Mouse (Mus musculus) forebrain, embryonic 14.5 days (tissue): ENCODE measurements around the gene Gstm2. TPM values are rescaled to one million over a fixed set of nuclear protein-coding genes. Genes with fewer than 3 reads are reported as not detected.
"Not testable (repeated sequence)": the region's sequence is repeated elsewhere in the genome, so short reads cannot be mapped to it uniquely, and the experiment has no call there.

Experiments used
- ATAC-seq: fragments of 200-750 bp; cut with Nextera tagmentation; 2 replicates; pipeline ENCODE4 v1.8.0; 2017; ENCODE audit warnings: mild to moderate bottlenecking, moderate library complexity
- DNase-seq: peaks from one replicate; pipeline ENCODE4 v3.0.0-alpha.2; 2015; ENCODE audit warnings: low spot score
- H3K27ac ChIP-seq: fragments of 300-500 bp; sonication (generic); 2 replicates; pipeline ENCODE4 v1.5.1; 2014; ENCODE audit warnings: low read depth, mild to moderate bottlenecking, control low read depth, low read length, moderate library complexity
- H3K27me3 ChIP-seq: fragments of 300-500 bp; sonication (generic); replicated peaks from 2 replicates; pipeline ENCODE4 v1.6.1; 2014; ENCODE audit warnings: low read length, control low read depth, mixed read lengths; ENCODE audit not compliant: control insufficient read depth, insufficient read depth
- H3K36me3 ChIP-seq: fragments of 300-500 bp; sonication (generic); 2 replicates; pipeline ENCODE4 v1.6.1; 2014; ENCODE audit warnings: low read length, control low read depth; ENCODE audit not compliant: control insufficient read depth, insufficient read depth
- H3K4me1 ChIP-seq: fragments of 300-500 bp; sonication (generic); 2 replicates; pipeline ENCODE4 v1.6.1; 2014; ENCODE audit warnings: antibody characterized with exemption, low read length, control low read depth; ENCODE audit not compliant: control insufficient read depth, insufficient read depth
- H3K4me2 ChIP-seq: fragments of 300-500 bp; sonication (generic); 2 replicates; pipeline ENCODE4 v1.6.1; 2014; ENCODE audit warnings: mild to moderate bottlenecking, control low read depth, low read length
- H3K4me3 ChIP-seq: fragments of 300-500 bp; sonication (generic); 2 replicates; pipeline ENCODE4 v1.5.1; 2014; ENCODE audit warnings: low read depth, low read length, control low read depth
- H3K9ac ChIP-seq: fragments of 300-500 bp; sonication (generic); 2 replicates; pipeline ENCODE4 v1.6.1; 2014; ENCODE audit warnings: mild to moderate bottlenecking, low read length, control low read depth, moderate library complexity
- H3K9me3 ChIP-seq: fragments of 300-500 bp; sonication (generic); replicated peaks from 2 replicates; pipeline ENCODE4 v1.6.1; 2016; ENCODE audit warnings: low read length, control low read depth, mixed read lengths; ENCODE audit not compliant: control insufficient read depth
- WGBS: fragments of 180-500 bp; shearing (Covaris S2); extraction: QIAGEN DNeasy Blood & Tissue Kit; methylation state at CpG from one replicate; pipeline ENCODE4 v1.1.7; 2014; 5-methylcytosine and 5-hydroxymethylcytosine counted together
- polyA plus RNA-seq: library from polyadenylated mRNA; unstranded; fragments of >200 nt; fragmentation: Nextera tagmentation; extraction: Ambion mirVana; gene quantifications from 2 replicates; pipeline ENCODE4 v1.2.1, GENCODE M21; 2014

Gstm2 gene
- polyA plus RNA-seq, 1 experiment from 2014 or later = 5.5 TPM

DNA sequence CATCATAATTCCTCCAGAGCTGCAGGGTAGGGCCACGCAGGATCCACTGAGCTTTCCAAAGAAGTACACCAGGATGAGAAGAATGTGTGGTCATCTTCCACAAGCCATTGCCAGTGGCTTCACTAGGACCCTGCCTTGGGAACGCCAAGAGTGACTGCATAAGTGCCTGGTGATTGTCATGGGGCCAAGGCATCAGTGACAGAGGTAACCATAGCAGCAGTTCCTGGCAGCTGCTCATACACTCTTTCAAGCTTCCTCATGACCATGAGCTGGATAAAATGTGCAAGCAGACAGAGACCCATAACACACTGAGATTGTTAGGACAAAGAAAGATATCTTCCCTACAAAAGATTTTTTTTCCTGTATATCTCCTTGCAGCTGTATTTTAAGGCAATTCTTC lies 24.0 kb upstream of the Gstm2 start:
- WGBS = 72% methylated on average over 2 of the region's 2 CpGs
- Histone ChIP-seq H3K36me3 (no peaks in the 10 kb centered on the region), H3K4me3 (no peak overlapping the region), H3K4me1 (0 out of 2 replicates have a peak, but pooled peaks cover 3% of the 10 kb centered on the region), H3K27ac (no peak overlapping the region), H3K4me2 (no peak overlapping the region), H3K27me3 (no peaks in the 10 kb centered on the region), H3K9me3 (no peaks in the 10 kb centered on the region), H3K9ac (no peak overlapping the region)
- no peak for ATAC-seq
- peak; percentile 42 for DNase-seq

DNA sequence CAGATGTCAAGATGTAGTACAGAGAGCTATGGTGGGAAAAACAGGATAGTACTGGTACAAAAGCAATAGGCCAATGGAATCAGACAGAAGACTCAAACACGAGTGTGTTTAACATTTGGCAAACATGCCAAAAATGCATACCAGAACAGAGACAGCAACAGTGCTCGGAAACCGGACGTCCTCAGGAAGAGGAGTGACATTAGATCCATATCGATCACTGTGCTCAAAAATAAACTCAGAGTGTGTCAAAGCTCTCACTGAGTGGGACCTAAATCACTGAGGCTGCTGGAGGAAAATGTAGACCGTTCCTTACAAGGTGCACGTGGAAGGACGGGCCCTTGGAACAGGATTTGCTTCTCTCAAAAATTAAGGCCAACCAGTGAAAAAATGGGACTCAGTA lies 15.8 kb upstream of the Gstm2 start:
- ATAC-seq = no peak
- Histone ChIP-seq H3K9ac (no peak overlapping the region), H3K27me3 (no peaks in the 10 kb centered on the region), H3K36me3 (no peaks in the 10 kb centered on the region), H3K4me3 (no peak overlapping the region), H3K27ac (no peak overlapping the region), H3K4me2 (no peak overlapping the region), H3K4me1 (no peaks in the 10 kb centered on the region), H3K9me3 (no peaks in the 10 kb centered on the region)
- WGBS = 83% methylated on average over 8 of the region's 8 CpGs
- no peak for DNase-seq

DNA sequence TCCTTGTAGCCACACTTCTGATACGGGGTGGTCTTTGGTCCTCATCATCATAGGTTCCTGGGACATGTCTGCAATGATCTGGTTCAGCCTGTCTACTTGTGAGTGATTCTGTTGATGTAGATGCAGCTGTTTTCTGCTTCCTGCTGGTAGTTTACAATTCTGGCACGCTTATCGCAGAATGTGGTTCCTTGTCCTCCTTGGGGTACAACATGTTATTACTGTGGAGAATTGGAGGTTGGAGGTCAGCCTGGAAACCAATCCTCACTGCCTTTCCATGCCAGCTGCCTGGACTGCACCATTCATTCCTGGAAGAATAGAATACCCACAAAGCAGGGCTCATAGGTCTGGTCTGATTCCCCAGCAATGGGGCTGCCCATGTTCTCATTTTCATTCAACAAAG lies 13.2 kb upstream of the Gstm2 start:
- ATAC-seq = no peak
- DNase-seq = no peak
- H3K4me1 ChIP-seq = no peaks in the 10 kb centered on the region
- no peaks in the 10 kb centered on the region for H3K9me3 ChIP-seq
- no peak overlapping the region for H3K4me2 ChIP-seq
- WGBS = 93% methylated on average over 3 of the region's 3 CpGs
- no peak overlapping the region for H3K27ac ChIP-seq
- no peaks in the 10 kb centered on the region for H3K27me3 ChIP-seq
- no peaks in the 10 kb centered on the region for H3K36me3 ChIP-seq
- H3K9ac ChIP-seq = no peak overlapping the region
- H3K4me3 ChIP-seq = no peak overlapping the region

GRCm38 (mm10) chr3:107998591-107998990 lies 12.3 kb upstream of the Gstm2 start:
- 85% methylated on average over 3 of the region's 3 CpGs for WGBS
- DNase-seq = no peak

DNA sequence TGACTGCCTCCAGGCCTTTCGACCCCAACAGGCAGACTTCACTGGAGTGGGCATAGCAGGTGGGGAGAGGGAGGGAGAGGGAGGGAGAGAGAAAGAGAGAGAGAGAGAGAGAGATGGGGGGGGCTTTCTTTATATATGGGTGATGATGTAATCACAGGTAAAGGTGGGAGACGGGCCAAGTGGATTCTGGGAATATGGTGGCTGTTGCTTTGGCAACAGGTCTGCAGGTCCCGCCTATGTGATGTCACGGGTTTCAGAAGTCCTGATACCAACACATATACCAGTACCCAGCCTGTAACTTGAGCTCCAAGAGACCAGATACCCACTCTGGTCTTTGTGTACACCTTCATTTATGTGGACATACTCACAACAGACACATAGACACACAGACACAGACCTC lies 10.3 kb upstream of the Gstm2 start:
- 75% methylated on average over 4 of the region's 4 CpGs for WGBS
- Histone ChIP-seq H3K4me1 (no peaks in the 10 kb centered on the region), H3K4me3 (no peak overlapping the region), H3K27ac (no peak overlapping the region), H3K27me3 (no peaks in the 10 kb centered on the region), H3K36me3 (no peaks in the 10 kb centered on the region), H3K9ac (no peak overlapping the region), H3K4me2 (no peak overlapping the region), H3K9me3 (no peaks in the 10 kb centered on the region)
- ATAC-seq (no peak), DNase-seq (no peak)

More at GRCm38 (mm10) chr3:107998591-107998990, 12.3 kb upstream of the Gstm2 start:
- Histone ChIP-seq H3K36me3 (no peaks in the 10 kb centered on the region), H3K4me1 (no peaks in the 10 kb centered on the region), H3K27ac (no peak overlapping the region), H3K4me3 (no peak overlapping the region), H3K4me2 (no peak overlapping the region), H3K9ac (no peak overlapping the region), H3K9me3 (no peaks in the 10 kb centered on the region), H3K27me3 (no peaks in the 10 kb centered on the region)
- no peak for ATAC-seq

- not testable (repeated sequence) for H3K4me3 ChIP-seq, H3K36me3 ChIP-seq, H3K9me3 ChIP-seq, H3K4me1 ChIP-seq, H3K27ac ChIP-seq, H3K9ac ChIP-seq, H3K27me3 ChIP-seq, H3K4me2 ChIP-seq, ATAC-seq, DNase-seq
- 40% methylated on average over 2 of the region's 2 CpGs for WGBS
Observed at GRCm38 (mm10) chr3:107995974-107996373, 9.7 kb upstream of the Gstm2 start.

GRCm38 (mm10) chr3:107985141-107985540 lies 1.1 kb downstream of the Gstm2 start:
- H3K27ac ChIP-seq, H3K9ac ChIP-seq: not testable (repeated sequence)
- WGBS = 94% methylated on average over 2 of the region's 2 CpGs

GRCm38 (mm10) chr3:107984471-107984870 lies 1.8 kb downstream of the Gstm2 start:
- DNase-seq (no peak), ATAC-seq (no peak)
- H3K4me2 ChIP-seq = no peak overlapping the region
- H3K9ac ChIP-seq = no peak overlapping the region
- 88% methylated on average over 5 of the region's 5 CpGs for WGBS
- no peaks in the 10 kb centered on the region for H3K9me3 ChIP-seq
- no peaks in the 10 kb centered on the region for H3K36me3 ChIP-seq
- H3K27me3 ChIP-seq = no peaks in the 10 kb centered on the region
- H3K4me1 ChIP-seq = no peaks in the 10 kb centered on the region
- no peak overlapping the region for H3K27ac ChIP-seq
- H3K4me3 ChIP-seq = no peak overlapping the region

More at GRCm38 (mm10) chr3:107985141-107985540, 1.1 kb downstream of the Gstm2 start:
- H3K4me3 ChIP-seq, DNase-seq, H3K9me3 ChIP-seq, H3K36me3 ChIP-seq, H3K4me1 ChIP-seq, H3K27me3 ChIP-seq, ATAC-seq, H3K4me2 ChIP-seq: not testable (repeated sequence)

DNA sequence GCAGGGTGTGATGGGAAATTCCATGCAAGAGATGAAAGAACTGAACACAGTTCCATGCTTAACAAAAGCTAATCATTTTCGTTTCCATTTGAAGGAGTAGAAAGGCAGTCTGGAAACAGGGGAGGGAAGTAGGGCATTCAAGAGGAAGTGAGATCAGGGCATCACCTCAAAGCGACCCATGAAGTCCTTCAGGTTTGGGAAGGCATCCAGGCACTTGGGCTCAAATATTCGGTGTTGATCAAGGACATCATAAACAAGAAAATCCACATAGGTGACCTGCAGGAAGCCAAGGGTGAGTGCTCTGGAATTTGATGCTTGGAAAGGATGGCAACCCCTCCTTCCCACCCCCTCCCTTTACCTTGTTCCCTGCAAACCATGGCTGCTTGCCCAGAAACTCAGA lies 2.5 kb downstream of the Gstm2 start:
- H3K27ac ChIP-seq = no peak overlapping the region
- WGBS = 81% methylated on average over 3 of the region's 3 CpGs
- H3K9me3 ChIP-seq = no peaks in the 10 kb centered on the region
- ATAC-seq = no peak
- no peak overlapping the region for H3K9ac ChIP-seq
- DNase-seq = no peak
- H3K27me3 ChIP-seq = no peaks in the 10 kb centered on the region
- no peaks in the 10 kb centered on the region for H3K36me3 ChIP-seq
- H3K4me1 ChIP-seq = no peaks in the 10 kb centered on the region
- H3K4me2 ChIP-seq = no peak overlapping the region
- H3K4me3 ChIP-seq = no peak overlapping the region
